Mouse (Mus musculus): ENCODE measurements around the gene Smurf2. TPM values are rescaled to one million over a fixed set of nuclear protein-coding genes. Genes with fewer than 3 reads are reported as not detected.

The Smurf2 gene
- total and polyA plus RNA-seq, 3 experiments = 9.5 to 41.0 (median 39.9) TPM

DNA sequence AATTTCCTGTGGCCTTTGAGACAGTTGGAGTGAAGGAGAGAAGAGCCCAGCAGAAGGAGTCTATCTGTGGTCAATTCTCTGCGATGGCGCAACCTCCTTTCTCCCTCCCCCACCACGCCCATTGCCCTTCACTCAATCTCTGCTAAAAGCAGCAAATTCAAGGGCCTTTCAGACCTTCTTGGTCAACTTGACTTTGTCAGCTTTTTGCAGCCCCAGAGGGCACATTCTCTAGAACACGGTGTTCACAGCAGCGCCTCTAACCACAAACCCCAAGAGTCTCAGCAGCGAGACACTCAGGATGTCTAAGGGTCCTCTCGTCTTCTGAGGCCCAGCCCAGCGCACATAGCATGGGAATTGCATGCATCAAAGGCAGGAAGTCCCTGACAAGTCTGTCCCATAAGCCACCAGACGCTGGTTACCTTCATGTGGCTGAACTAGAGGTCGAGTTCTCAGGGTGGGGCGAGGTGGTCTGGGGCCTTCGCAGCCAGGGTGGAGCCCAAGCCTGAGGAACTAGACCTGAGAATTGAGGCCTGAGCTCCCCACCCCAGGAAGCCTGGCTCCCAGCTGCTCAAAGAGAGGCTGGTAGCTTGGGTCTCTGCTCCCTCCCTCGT lies 41.1 kb upstream of the Smurf2 start:
- no peak overlapping the region for H3K9ac ChIP-seq (ENCODE audit: low read depth, low read length)
- WGBS = 54% methylated on average over 13 of the region's 13 CpGs
- peaks cover 16% of the 10 kb centered on the region for H3K4me1 ChIP-seq (ENCODE audit: control insufficient read depth, insufficient read depth, low read length)
- no peak for TF ChIP-seq CTCF (IDR thresholded peaks at IDR 0.05)
- no peak for TF ChIP-seq EP300 (IDR thresholded peaks at IDR 0.05; ENCODE audit: insufficient read depth, low read depth, low read length)
- no peak for TF ChIP-seq POLR2A (IDR thresholded peaks at IDR 0.05; ENCODE audit: insufficient read depth, low read depth, low read length)
- H3K27ac ChIP-seq = no peak overlapping the region
- H3K79me2 ChIP-seq (replicated peaks; ENCODE audit: control insufficient read depth, insufficient read depth, low read length) = no peaks in the 10 kb centered on the region
- intact Hi-C loops (cut with DNase I) = no loop called here
- peak in 1 of 2 experiments; percentile 33 for DNase-seq
- peaks cover 2% of the 10 kb centered on the region; the same call in 1 of the 2 replicates for H3K36me3 ChIP-seq (ENCODE audit: control insufficient read depth, insufficient read depth, low read length)
- no peak overlapping the region for H3K4me3 ChIP-seq
- no peaks in the 10 kb centered on the region for H3K27me3 ChIP-seq (ENCODE audit: control insufficient read depth, insufficient read depth, low read length)

DNA sequence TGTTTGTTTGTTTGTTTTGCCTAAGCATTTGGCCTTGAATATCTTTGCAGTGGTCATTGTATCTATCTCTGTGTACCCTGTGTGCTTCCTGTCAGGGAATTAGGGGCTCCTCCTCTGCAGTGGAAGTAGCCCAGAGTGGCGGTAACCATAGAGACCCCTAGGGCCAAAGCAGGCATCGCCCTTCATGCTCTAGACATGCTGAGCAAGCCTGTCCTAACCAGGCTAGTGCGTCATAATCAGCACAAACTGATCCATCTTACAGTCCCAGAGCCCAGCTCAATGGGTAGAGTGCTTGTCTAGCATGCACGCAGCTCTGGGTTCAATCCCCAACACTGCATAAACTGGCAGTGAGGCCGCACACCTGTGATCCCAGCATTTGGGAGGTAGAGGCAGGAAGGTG lies 38.6 kb upstream of the Smurf2 start:
- no peak for TF ChIP-seq CTCF (IDR thresholded peaks at IDR 0.05)
- no peak for TF ChIP-seq EP300 (IDR thresholded peaks at IDR 0.05; ENCODE audit: insufficient read depth, low read depth, low read length)
- TF ChIP-seq POLR2A (IDR thresholded peaks at IDR 0.05; ENCODE audit: insufficient read depth, low read depth, low read length) = no peak
- no peak overlapping the region for H3K4me3 ChIP-seq
- H3K9ac ChIP-seq (ENCODE audit: low read depth, low read length) = no peak overlapping the region
- DNase-seq = no peak
- no peaks in the 10 kb centered on the region for H3K27me3 ChIP-seq (ENCODE audit: control insufficient read depth, insufficient read depth, low read length)
- H3K36me3 ChIP-seq (ENCODE audit: control insufficient read depth, insufficient read depth, low read length) = peaks cover 2% of the 10 kb centered on the region; the same call in 1 of the 2 replicates
- intact Hi-C loops (cut with DNase I) = loop anchor here (5.0 kb wide), 1 partner anchor 37 kb away; the partner anchor contains the start of gene Smurf2
- WGBS = 93% methylated on average over 5 of the region's 5 CpGs
- peaks cover 20% of the 10 kb centered on the region for H3K4me1 ChIP-seq (ENCODE audit: control insufficient read depth, insufficient read depth, low read length)
- no peaks in the 10 kb centered on the region for H3K79me2 ChIP-seq (replicated peaks; ENCODE audit: control insufficient read depth, insufficient read depth, low read length)
- peak overlapping the region; percentile 81 for H3K27ac ChIP-seq

DNA sequence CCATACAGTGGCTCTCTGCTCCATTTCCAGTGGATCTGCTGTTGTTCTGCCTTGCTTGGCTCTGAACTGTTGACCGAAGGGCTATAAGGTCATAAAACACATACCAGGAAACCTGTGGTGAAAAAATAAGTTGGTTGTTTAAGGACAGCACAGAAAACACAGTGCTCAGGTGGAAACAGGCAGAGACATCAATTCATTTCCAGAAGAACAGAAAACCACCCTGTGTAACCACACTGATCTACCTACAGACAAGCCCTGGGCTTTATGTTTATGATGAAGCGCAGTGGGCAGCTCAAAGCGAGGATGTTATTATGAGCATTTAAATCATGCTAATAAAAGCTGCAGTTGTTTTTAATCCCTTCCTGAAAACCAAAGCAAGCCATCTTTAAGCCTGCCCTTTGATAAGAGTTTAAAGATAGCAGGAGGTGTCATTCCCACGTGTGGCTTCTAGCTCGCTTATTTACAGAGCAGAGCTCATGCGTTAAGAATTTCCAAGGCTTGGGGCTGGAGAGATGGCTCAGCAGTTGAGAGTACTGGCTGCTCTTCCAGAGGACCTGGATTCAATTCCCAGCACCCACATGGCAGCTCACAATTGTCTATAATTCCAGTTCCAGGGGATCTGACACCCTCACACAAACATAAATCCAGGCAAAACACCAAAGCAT lies 38.0 kb upstream of the Smurf2 start:
- DNase-seq = no peak
- Histone ChIP-seq H3K4me3 (no peak overlapping the region), H3K9ac (ENCODE audit: low read depth, low read length) (no peak overlapping the region), H3K79me2 (replicated peaks; ENCODE audit: control insufficient read depth, insufficient read depth, low read length) (no peaks in the 10 kb centered on the region), H3K36me3 (ENCODE audit: control insufficient read depth, insufficient read depth, low read length) (peaks cover 2% of the 10 kb centered on the region; the same call in 1 of the 2 replicates), H3K4me1 (ENCODE audit: control insufficient read depth, insufficient read depth, low read length) (peaks cover 20% of the 10 kb centered on the region), H3K27me3 (ENCODE audit: control insufficient read depth, insufficient read depth, low read length) (no peaks in the 10 kb centered on the region), H3K27ac (peak overlapping the region; percentile 81)
- intact Hi-C loops (cut with DNase I) = loop anchor here (5.0 kb wide), 1 partner anchor 36 kb away; the partner anchor contains the start of gene Smurf2
- 64% methylated on average over 6 of the region's 6 CpGs for WGBS
- no peak for TF ChIP-seq EP300 (IDR thresholded peaks at IDR 0.05; ENCODE audit: insufficient read depth, low read depth, low read length)
- TF ChIP-seq POLR2A (IDR thresholded peaks at IDR 0.05; ENCODE audit: insufficient read depth, low read depth, low read length) = no peak
- no peak for TF ChIP-seq CTCF (IDR thresholded peaks at IDR 0.05)

DNA sequence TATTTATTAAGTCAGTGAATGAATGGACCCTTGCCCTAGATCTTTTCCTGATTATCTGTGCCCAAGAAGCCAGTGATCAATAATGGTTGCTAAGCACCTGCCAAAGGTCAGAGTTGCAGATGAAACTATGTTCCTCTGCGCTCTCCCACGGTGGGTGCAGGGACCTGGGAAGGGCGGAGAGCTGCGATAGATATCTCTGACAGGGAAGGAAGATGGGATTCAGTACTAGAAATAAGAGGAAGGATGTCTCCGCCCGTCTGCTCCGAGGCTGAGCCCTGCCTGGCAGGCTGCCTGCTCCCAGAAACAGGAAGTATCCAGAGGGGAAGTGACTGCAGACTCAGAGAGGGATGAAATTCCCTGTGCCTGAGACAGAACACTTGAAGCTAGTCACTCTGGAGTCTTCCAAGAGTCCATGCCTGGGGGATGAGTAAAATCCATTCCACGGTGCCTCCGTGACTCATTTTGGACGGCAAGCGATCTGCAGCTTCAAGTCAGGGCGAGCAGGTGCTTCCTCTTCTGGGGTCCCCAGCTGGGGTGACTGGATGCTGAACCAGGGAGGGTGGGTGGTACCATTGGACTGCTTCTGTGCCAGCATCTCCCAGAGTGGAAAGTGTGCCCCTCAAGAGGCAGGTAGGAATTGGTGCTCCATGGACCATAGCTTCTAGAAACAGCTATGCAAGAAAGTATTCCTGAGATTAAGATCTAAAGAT lies 36.9 kb upstream of the Smurf2 start:
- Histone ChIP-seq H3K27ac (peak overlapping the region; percentile 81), H3K79me2 (replicated peaks; ENCODE audit: control insufficient read depth, insufficient read depth, low read length) (no peaks in the 10 kb centered on the region), H3K27me3 (ENCODE audit: control insufficient read depth, insufficient read depth, low read length) (no peaks in the 10 kb centered on the region), H3K4me3 (0 out of 2 replicates have a peak overlapping the region, but pooled peaks have one; percentile 0), H3K9ac (ENCODE audit: low read depth, low read length) (no peak overlapping the region), H3K36me3 (ENCODE audit: control insufficient read depth, insufficient read depth, low read length) (peaks cover 2% of the 10 kb centered on the region; the same call in 1 of the 2 replicates), H3K4me1 (ENCODE audit: control insufficient read depth, insufficient read depth, low read length) (peaks cover 20% of the 10 kb centered on the region)
- DNase-seq = peak; percentile 86 to 89
- TF ChIP-seq EP300 (IDR thresholded peaks at IDR 0.05; ENCODE audit: insufficient read depth, low read depth, low read length) (peak; percentile 95), POLR2A (IDR thresholded peaks at IDR 0.05; ENCODE audit: insufficient read depth, low read depth, low read length) (0 out of 2 replicates have a peak, but pooled peaks have one; percentile 34), CTCF (IDR thresholded peaks at IDR 0.05) (no peak)
- 27% methylated on average over 12 of the region's 12 CpGs for WGBS
- intact Hi-C loops (cut with DNase I) = loop anchor here (1.0 to 5.0 kb wide), 2 partner anchors 22 to 35 kb away; partner anchors contain the start of gene Smurf2

DNA sequence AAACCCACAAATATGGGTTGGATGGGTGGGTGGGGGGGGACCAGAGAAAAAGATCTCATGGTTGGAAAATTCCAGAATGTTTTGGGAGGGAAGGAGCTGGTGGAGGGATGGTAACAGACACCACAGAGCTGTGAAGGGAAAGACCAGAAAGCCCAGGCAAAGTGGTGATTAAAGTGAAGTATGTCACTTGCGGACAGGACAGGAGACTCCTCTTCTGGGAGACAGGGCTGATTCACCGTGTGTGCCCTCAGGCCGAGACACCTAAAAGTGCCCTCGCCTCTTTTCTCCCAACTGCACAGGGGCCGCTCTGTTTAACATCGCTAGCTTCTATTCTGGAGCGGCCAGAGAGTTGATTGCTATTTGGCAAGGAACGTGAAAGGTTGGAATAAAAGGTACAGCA lies 34.1 kb upstream of the Smurf2 start:
- no peak for TF ChIP-seq POLR2A (IDR thresholded peaks at IDR 0.05; ENCODE audit: insufficient read depth, low read depth, low read length)
- TF ChIP-seq CTCF (IDR thresholded peaks at IDR 0.05) = no peak
- TF ChIP-seq EP300 (IDR thresholded peaks at IDR 0.05; ENCODE audit: insufficient read depth, low read depth, low read length) = no peak
- DNase-seq = no peak
- no peaks in the 10 kb centered on the region for H3K27me3 ChIP-seq (ENCODE audit: control insufficient read depth, insufficient read depth, low read length)
- H3K36me3 ChIP-seq (ENCODE audit: control insufficient read depth, insufficient read depth, low read length) = peaks cover 2% of the 10 kb centered on the region; the same call in 1 of the 2 replicates
- H3K27ac ChIP-seq = peak overlapping the region; percentile 34
- no peak overlapping the region for H3K4me3 ChIP-seq
- peaks cover 14% of the 10 kb centered on the region for H3K4me1 ChIP-seq (ENCODE audit: control insufficient read depth, insufficient read depth, low read length)
- H3K79me2 ChIP-seq (replicated peaks; ENCODE audit: control insufficient read depth, insufficient read depth, low read length) = no peaks in the 10 kb centered on the region
- peak overlapping the region; percentile 31; the same call in 1 of the 2 replicates for H3K9ac ChIP-seq (ENCODE audit: low read depth, low read length)
- intact Hi-C loops (cut with DNase I) = no loop called here
- 49% methylated on average over 8 of the region's 8 CpGs for WGBS
